Mouse (Mus musculus): ENCODE data around the gene Map3k1. TPM values are rescaled to one million over a fixed set of nuclear protein-coding genes. Genes with fewer than 3 reads are reported as not detected.

Map3k1 gene
- polyA plus RNA-seq, 1 experiment = 34.5 TPM

DNA sequence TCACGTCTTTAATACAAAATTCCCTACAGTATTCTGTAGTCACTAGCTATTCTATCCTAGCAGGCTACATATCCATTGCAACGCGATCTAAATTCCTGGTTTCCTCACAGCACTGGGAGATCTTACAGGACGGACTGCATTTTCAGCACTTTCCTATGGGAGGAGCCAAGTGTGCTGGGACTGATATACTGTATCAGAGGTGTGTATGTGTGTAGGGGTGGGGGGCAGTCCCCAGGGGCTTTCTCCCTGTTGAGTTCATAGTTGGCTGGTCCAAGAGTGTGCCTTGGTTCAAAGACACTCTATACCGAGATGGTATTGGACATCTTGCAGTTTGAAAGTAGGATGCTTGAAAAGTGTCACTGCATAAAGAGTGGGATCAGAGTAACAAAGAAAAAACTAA lies 29.3 kb downstream of the Map3k1 start:
- no peak overlapping the region for H3K27ac ChIP-seq (ENCODE audit: insufficient read depth, low read length)
- H3K27me3 ChIP-seq (ENCODE audit: control insufficient read depth, insufficient read depth, low read length, poor library complexity, severe bottlenecking) = no peaks in the 10 kb centered on the region
- no peaks in the 10 kb centered on the region for H3K4me1 ChIP-seq (ENCODE audit: control insufficient read depth, insufficient read depth, low read length)
- no peak for TF ChIP-seq POLR2A (IDR thresholded peaks at IDR 0.05; ENCODE audit: insufficient read depth, low read length)
- TF ChIP-seq EP300 (IDR thresholded peaks at IDR 0.05; ENCODE audit: insufficient read depth, low read depth, low read length) = no peak
- TF ChIP-seq CTCF (IDR thresholded peaks at IDR 0.05; ENCODE audit: low read depth, low read length) = no peak
- no peaks in the 10 kb centered on the region for H3K9me3 ChIP-seq (replicated peaks; ENCODE audit: control insufficient read depth, insufficient read depth, low read length, poor library complexity, severe bottlenecking)
- no peak overlapping the region for H3K4me3 ChIP-seq (ENCODE audit: low read depth, low read length)
- H3K36me3 ChIP-seq (ENCODE audit: control insufficient read depth, insufficient read depth, low read length, poor library complexity, severe bottlenecking) = 0 out of 2 replicates have a peak, but pooled peaks cover 2% of the 10 kb centered on the region
- no peak overlapping the region for H3K9ac ChIP-seq (ENCODE audit: low read depth, poor library complexity, severe bottlenecking)

DNA sequence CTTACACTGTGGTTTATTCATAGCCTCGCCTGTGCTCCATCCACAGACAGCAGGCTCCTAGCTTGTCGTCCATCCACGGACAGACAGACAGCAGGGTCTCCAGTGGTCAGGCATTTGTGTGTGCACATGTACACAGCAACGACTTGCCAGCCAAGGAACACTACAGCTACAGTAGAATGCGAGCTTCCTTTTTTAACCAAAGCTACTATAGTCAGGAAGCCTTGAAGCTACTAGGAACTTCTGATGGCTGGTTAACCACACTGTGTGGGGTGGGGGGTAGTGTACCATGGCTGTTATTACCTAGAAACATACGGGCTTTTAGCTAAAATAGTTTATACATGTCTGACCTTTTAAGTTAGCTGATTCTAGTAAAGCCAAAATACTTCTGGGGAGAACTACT lies 30.2 kb downstream of the Map3k1 start:
- H3K27me3 ChIP-seq (ENCODE audit: control insufficient read depth, insufficient read depth, low read length, poor library complexity, severe bottlenecking) = no peaks in the 10 kb centered on the region
- TF ChIP-seq EP300 (IDR thresholded peaks at IDR 0.05; ENCODE audit: insufficient read depth, low read depth, low read length) (no peak), POLR2A (IDR thresholded peaks at IDR 0.05; ENCODE audit: insufficient read depth, low read length) (no peak), CTCF (IDR thresholded peaks at IDR 0.05; ENCODE audit: low read depth, low read length) (no peak)
- no peaks in the 10 kb centered on the region for H3K9me3 ChIP-seq (replicated peaks; ENCODE audit: control insufficient read depth, insufficient read depth, low read length, poor library complexity, severe bottlenecking)

DNA sequence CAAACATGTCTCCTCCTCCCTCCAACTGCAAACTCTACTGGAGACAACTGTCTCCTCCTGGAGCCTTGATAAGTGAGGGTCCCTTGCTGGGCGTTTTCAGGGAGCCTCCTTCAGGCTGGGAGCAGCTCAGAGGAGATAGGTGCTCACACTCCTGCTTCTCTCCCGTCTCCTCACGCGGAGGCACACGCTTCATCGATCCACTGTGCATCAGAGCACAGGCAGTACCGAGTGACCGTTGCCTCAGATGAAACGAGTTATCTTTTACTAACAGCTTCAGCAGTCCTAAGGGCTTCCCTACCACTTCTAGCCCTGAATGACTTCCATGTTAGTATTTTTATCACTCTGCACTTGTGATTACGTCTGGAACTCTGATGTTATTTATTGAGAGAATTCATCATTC lies 30.9 kb downstream of the Map3k1 start:
- no peak overlapping the region for H3K9ac ChIP-seq (ENCODE audit: low read depth, poor library complexity, severe bottlenecking)
- no peaks in the 10 kb centered on the region for H3K9me3 ChIP-seq (replicated peaks; ENCODE audit: control insufficient read depth, insufficient read depth, low read length, poor library complexity, severe bottlenecking)
- 0 out of 2 replicates have a peak, but pooled peaks cover 2% of the 10 kb centered on the region for H3K36me3 ChIP-seq (ENCODE audit: control insufficient read depth, insufficient read depth, low read length, poor library complexity, severe bottlenecking)
- TF ChIP-seq CTCF (IDR thresholded peaks at IDR 0.05; ENCODE audit: low read depth, low read length) = no peak
- no peak for TF ChIP-seq POLR2A (IDR thresholded peaks at IDR 0.05; ENCODE audit: insufficient read depth, low read length)
- TF ChIP-seq EP300 (IDR thresholded peaks at IDR 0.05; ENCODE audit: insufficient read depth, low read depth, low read length) = no peak
- H3K27me3 ChIP-seq (ENCODE audit: control insufficient read depth, insufficient read depth, low read length, poor library complexity, severe bottlenecking) = no peaks in the 10 kb centered on the region
- H3K4me3 ChIP-seq (ENCODE audit: low read depth, low read length) = no peak overlapping the region
- H3K27ac ChIP-seq (ENCODE audit: insufficient read depth, low read length) = no peak overlapping the region
- no peaks in the 10 kb centered on the region for H3K4me1 ChIP-seq (ENCODE audit: control insufficient read depth, insufficient read depth, low read length)

More for the DNA sequence above, 30.2 kb downstream of the Map3k1 start:
- Histone ChIP-seq H3K4me3 (ENCODE audit: low read depth, low read length) (no peak overlapping the region), H3K9ac (ENCODE audit: low read depth, poor library complexity, severe bottlenecking) (no peak overlapping the region), H3K27ac (ENCODE audit: insufficient read depth, low read length) (no peak overlapping the region), H3K36me3 (ENCODE audit: control insufficient read depth, insufficient read depth, low read length, poor library complexity, severe bottlenecking) (0 out of 2 replicates have a peak, but pooled peaks cover 2% of the 10 kb centered on the region), H3K4me1 (ENCODE audit: control insufficient read depth, insufficient read depth, low read length) (no peaks in the 10 kb centered on the region)

DNA sequence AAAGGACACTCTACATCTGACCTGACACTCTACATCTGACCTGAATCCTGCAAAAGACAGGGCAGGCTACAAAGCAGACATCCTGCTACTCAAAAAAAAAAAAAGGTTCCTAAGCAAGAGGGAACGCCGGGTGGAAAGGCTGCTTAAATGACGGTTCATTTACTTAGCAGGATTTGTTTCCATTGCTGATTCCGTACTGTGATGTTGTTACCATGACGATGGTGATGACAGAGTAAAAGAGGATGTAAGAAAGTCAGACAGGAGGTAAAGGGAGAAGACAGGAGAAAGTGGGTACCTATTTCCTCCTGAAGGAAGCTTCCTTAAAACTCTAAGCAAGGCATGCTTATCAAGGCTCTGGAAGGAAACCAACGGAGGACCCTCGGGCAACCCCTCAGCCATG lies 31.6 kb downstream of the Map3k1 start:
- no peak for TF ChIP-seq CTCF (IDR thresholded peaks at IDR 0.05; ENCODE audit: low read depth, low read length)
- no peak for TF ChIP-seq EP300 (IDR thresholded peaks at IDR 0.05; ENCODE audit: insufficient read depth, low read depth, low read length)
- TF ChIP-seq POLR2A (IDR thresholded peaks at IDR 0.05; ENCODE audit: insufficient read depth, low read length) = no peak
- Histone ChIP-seq H3K4me1 (ENCODE audit: control insufficient read depth, insufficient read depth, low read length) (no peaks in the 10 kb centered on the region), H3K9me3 (replicated peaks; ENCODE audit: control insufficient read depth, insufficient read depth, low read length, poor library complexity, severe bottlenecking) (no peaks in the 10 kb centered on the region)

DNA sequence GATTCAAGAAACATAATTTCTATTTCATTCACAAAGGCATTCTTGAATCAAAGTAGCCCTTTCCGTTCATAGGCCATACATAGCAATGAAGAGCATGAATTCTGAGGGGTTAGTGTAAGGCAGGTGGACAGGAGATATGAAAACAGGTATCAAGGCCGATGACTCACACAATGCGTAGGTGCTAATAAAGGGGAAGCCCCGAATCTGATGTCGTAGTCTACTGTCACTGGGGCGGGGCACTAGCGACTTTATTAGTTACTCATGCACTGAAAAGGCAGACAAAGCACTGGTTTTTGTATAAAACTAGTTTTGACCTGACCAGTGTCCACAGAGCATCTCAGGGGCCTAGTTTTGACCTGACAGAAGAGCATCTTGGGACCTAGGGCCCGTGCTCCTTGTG lies 36.7 kb downstream of the Map3k1 start:
- no peaks in the 10 kb centered on the region for H3K4me1 ChIP-seq (ENCODE audit: control insufficient read depth, insufficient read depth, low read length)
- no peaks in the 10 kb centered on the region for H3K27me3 ChIP-seq (ENCODE audit: control insufficient read depth, insufficient read depth, low read length, poor library complexity, severe bottlenecking)
- H3K9ac ChIP-seq (ENCODE audit: low read depth, poor library complexity, severe bottlenecking) = no peak overlapping the region
- TF ChIP-seq POLR2A (IDR thresholded peaks at IDR 0.05; ENCODE audit: insufficient read depth, low read length) (no peak), CTCF (IDR thresholded peaks at IDR 0.05; ENCODE audit: low read depth, low read length) (no peak), EP300 (IDR thresholded peaks at IDR 0.05; ENCODE audit: insufficient read depth, low read depth, low read length) (no peak)
- no peaks in the 10 kb centered on the region for H3K9me3 ChIP-seq (replicated peaks; ENCODE audit: control insufficient read depth, insufficient read depth, low read length, poor library complexity, severe bottlenecking)
- no peak overlapping the region for H3K4me3 ChIP-seq (ENCODE audit: low read depth, low read length)
- H3K36me3 ChIP-seq (ENCODE audit: control insufficient read depth, insufficient read depth, low read length, poor library complexity, severe bottlenecking) = peaks cover 18% of the 10 kb centered on the region
- H3K27ac ChIP-seq (ENCODE audit: insufficient read depth, low read length) = no peak overlapping the region

More for the DNA sequence above, 31.6 kb downstream of the Map3k1 start:
- H3K4me3 ChIP-seq (ENCODE audit: low read depth, low read length) = no peak overlapping the region
- no peak overlapping the region for H3K9ac ChIP-seq (ENCODE audit: low read depth, poor library complexity, severe bottlenecking)
- H3K27ac ChIP-seq (ENCODE audit: insufficient read depth, low read length) = no peak overlapping the region
- no peaks in the 10 kb centered on the region for H3K27me3 ChIP-seq (ENCODE audit: control insufficient read depth, insufficient read depth, low read length, poor library complexity, severe bottlenecking)
- 0 out of 2 replicates have a peak, but pooled peaks cover 2% of the 10 kb centered on the region for H3K36me3 ChIP-seq (ENCODE audit: control insufficient read depth, insufficient read depth, low read length, poor library complexity, severe bottlenecking)

DNA sequence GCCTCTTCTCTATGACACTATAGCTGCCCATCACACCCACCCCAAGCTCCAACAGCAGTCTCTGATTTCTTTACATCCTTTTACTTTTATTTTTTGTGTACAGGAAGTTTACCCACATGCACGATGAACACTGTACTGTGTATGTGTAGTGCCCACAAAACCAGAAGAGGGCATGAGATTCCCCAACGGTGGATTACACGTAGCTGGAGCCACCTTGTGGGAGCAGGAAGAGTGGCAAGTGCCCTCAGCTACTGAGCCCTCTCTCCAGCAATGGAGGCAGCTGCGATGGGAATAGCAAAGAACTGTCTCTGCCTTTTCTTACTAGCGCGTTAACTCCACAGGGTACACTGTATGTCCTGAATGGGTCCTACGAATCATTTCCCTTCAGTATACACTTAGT lies 37.6 kb downstream of the Map3k1 start:
- no peak overlapping the region for H3K9ac ChIP-seq (ENCODE audit: low read depth, poor library complexity, severe bottlenecking)
- no peaks in the 10 kb centered on the region for H3K4me1 ChIP-seq (ENCODE audit: control insufficient read depth, insufficient read depth, low read length)
- no peaks in the 10 kb centered on the region for H3K27me3 ChIP-seq (ENCODE audit: control insufficient read depth, insufficient read depth, low read length, poor library complexity, severe bottlenecking)
- H3K4me3 ChIP-seq (ENCODE audit: low read depth, low read length) = no peak overlapping the region
- TF ChIP-seq POLR2A (IDR thresholded peaks at IDR 0.05; ENCODE audit: insufficient read depth, low read length) (no peak), CTCF (IDR thresholded peaks at IDR 0.05; ENCODE audit: low read depth, low read length) (peak; percentile 72), EP300 (IDR thresholded peaks at IDR 0.05; ENCODE audit: insufficient read depth, low read depth, low read length) (no peak)
- H3K36me3 ChIP-seq (ENCODE audit: control insufficient read depth, insufficient read depth, low read length, poor library complexity, severe bottlenecking) = peaks cover 21% of the 10 kb centered on the region
- H3K27ac ChIP-seq (ENCODE audit: insufficient read depth, low read length) = no peak overlapping the region
- no peaks in the 10 kb centered on the region for H3K9me3 ChIP-seq (replicated peaks; ENCODE audit: control insufficient read depth, insufficient read depth, low read length, poor library complexity, severe bottlenecking)

All from ES-Bruce4 (cell line).